Mouse (Mus musculus): Measurements from ENCODE around the gene Olfr281. TPM values are rescaled to one million over a fixed set of nuclear protein-coding genes. Genes with fewer than 3 reads are reported as not detected.

The Olfr281 gene
- total and polyA plus RNA-seq, 3 experiments = not detected

DNA sequence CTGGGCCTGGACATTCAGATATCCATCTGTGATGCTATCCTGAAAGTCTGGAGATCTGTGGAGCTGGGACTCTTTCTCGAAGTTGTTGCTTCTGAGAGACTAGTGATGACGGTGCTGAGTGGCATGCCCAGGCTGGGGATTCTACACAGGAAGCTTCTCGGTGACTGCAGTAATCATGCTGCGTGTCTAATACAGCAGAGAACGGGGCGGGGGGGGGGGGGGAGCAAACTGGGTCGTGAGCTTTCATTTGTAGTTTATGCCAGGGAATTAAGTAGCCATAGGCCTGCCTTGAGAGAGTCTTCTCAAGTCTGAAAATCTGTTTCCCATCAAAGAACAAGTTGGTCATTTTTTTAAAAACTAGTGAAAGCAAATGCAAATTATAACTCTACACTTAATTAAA, 34.3 kb upstream of the Olfr281 start:
- no peak for TF ChIP-seq MAFK (IDR thresholded peaks at IDR 0.05; ENCODE audit: insufficient replicate concordance, low read length)
- no peak for TF ChIP-seq MXI1 (IDR thresholded peaks at IDR 0.05; ENCODE audit: low read depth, low read length)
- no peak for TF ChIP-seq BHLHE40 (IDR thresholded peaks at IDR 0.05; ENCODE audit: low read depth, low read length)
- no peak for TF ChIP-seq JUN (IDR thresholded peaks at IDR 0.05; ENCODE audit: insufficient read depth, low read depth, low read length)
- no peak for TF ChIP-seq UBTF (IDR thresholded peaks at IDR 0.05; ENCODE audit: low read depth, low read length)
- no peak for TF ChIP-seq ZMIZ1 (IDR thresholded peaks at IDR 0.05; ENCODE audit: low read depth, low read length)
- no peak for TF ChIP-seq POLR2AphosphoS2 (IDR thresholded peaks at IDR 0.05; ENCODE audit: low read depth, low read length)
- no peak for TF ChIP-seq TBP (conservative IDR thresholded peaks at IDR 0.05; ENCODE audit: low read depth, low read length)
- TF ChIP-seq RAD21 (IDR thresholded peaks at IDR 0.05; ENCODE audit: low read depth, low read length) = no peak
- no peak for TF ChIP-seq MEF2A (IDR thresholded peaks at IDR 0.05; ENCODE audit: borderline replicate concordance, low read depth, low read length)
- TF ChIP-seq USF1 (IDR thresholded peaks at IDR 0.05; ENCODE audit: low read depth, low read length) = no peak
- no peak for TF ChIP-seq ETS1 (conservative IDR thresholded peaks at IDR 0.05; ENCODE audit: low read depth, low read length)
- TF ChIP-seq SMC3 (IDR thresholded peaks at IDR 0.05; ENCODE audit: low read depth, low read length) = no peak
- TF ChIP-seq POLR2A (IDR thresholded peaks at IDR 0.05; ENCODE audit: low read depth, low read length) = no peak
- DNase-seq (ENCODE audit: extremely low read depth) = no peak
- H3K4me3 ChIP-seq (replicated peaks in 1 of 3; ENCODE audit: low read depth in 2 of 3, low read length in 2 of 3, poor library complexity in 1 of 3) = no peak overlapping the region
- H3K27ac ChIP-seq (ENCODE audit: insufficient read depth, low read depth) = no peak overlapping the region
- no peaks in the 10 kb centered on the region for H3K36me3 ChIP-seq (replicated peaks in 1 of 2; ENCODE audit: control insufficient read depth in 1 of 2, insufficient read depth in 1 of 2, low read length in 1 of 2)
- no peaks in the 10 kb centered on the region for H3K9me3 ChIP-seq (replicated peaks; ENCODE audit: low read length)
- no peak overlapping the region for H3K9ac ChIP-seq (ENCODE audit: insufficient read depth, low read depth)
- dilution Hi-C loops (cut with MboI; ENCODE audit: extremely low pct_ligation_motif_present, extremely low pct_unique_long_range_greater_than_20kb, low sequenced_read_pairs) (no loop called here), in situ Hi-C loops (cut with MboI; ENCODE audit: low pct_ligation_motif_present, low pct_unique_long_range_greater_than_20kb, low sequenced_read_pairs) (no loop called here)
- peaks cover 9 to 31% of the 10 kb centered on the region in 2 experiments for H3K4me1 ChIP-seq (ENCODE audit: control insufficient read depth in 1 of 2, insufficient read depth in 2 of 2)
- H3K4me2 ChIP-seq (ENCODE audit: insufficient read depth, low read depth, poor library complexity, severe bottlenecking) = no peak overlapping the region
- peaks cover 3% of the 10 kb centered on the region for H3K27me3 ChIP-seq (replicated peaks)
- no peaks in the 10 kb centered on the region for H3K79me2 ChIP-seq (replicated peaks; ENCODE audit: control insufficient read depth, extremely low read depth, insufficient read depth, poor library complexity, severe bottlenecking)

DNA sequence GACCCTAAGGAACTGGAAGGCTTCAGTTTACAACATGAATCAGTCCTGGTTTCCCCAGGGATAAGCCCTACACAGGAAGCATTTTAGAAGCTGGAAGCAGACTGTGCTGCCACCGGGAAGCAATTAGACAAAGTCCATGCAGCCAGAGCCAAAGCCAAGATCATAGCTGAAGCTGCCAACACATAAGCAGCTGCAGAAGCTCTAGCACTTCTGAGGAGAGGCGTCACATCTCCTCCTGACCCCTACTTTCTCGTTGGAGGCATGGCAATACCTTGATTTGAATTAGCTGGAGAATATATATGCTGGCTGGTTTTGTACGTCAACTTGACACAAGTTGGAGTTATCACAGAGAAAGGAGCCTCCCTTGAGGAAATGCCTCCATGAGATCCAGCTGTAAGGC, 31.5 kb upstream of the Olfr281 start:
- no peaks in the 10 kb centered on the region for H3K79me2 ChIP-seq (replicated peaks; ENCODE audit: control insufficient read depth, extremely low read depth, insufficient read depth, poor library complexity, severe bottlenecking)
- H3K4me3 ChIP-seq (replicated peaks in 1 of 3; ENCODE audit: low read depth in 2 of 3, low read length in 2 of 3, poor library complexity in 1 of 3) = no peak overlapping the region
- H3K27ac ChIP-seq (ENCODE audit: insufficient read depth, low read depth) = no peak overlapping the region
- no peak for DNase-seq (ENCODE audit: extremely low read depth)
- in situ Hi-C loops (cut with MboI; ENCODE audit: low pct_ligation_motif_present, low pct_unique_long_range_greater_than_20kb, low sequenced_read_pairs) = no loop called here
- no peaks in the 10 kb centered on the region for H3K36me3 ChIP-seq (replicated peaks in 1 of 2; ENCODE audit: control insufficient read depth in 1 of 2, insufficient read depth in 1 of 2, low read length in 1 of 2)
- dilution Hi-C loops (cut with MboI; ENCODE audit: extremely low pct_ligation_motif_present, extremely low pct_unique_long_range_greater_than_20kb, low sequenced_read_pairs) = no loop called here
- peaks cover 6% of the 10 kb centered on the region for H3K27me3 ChIP-seq (replicated peaks)
- no peaks in the 10 kb centered on the region for H3K9me3 ChIP-seq (replicated peaks; ENCODE audit: low read length)
- peaks cover 7 to 25% of the 10 kb centered on the region in 2 experiments for H3K4me1 ChIP-seq (ENCODE audit: control insufficient read depth in 1 of 2, insufficient read depth in 2 of 2)
- no peak overlapping the region for H3K4me2 ChIP-seq (ENCODE audit: insufficient read depth, low read depth, poor library complexity, severe bottlenecking)
- no peak for TF ChIP-seq JUN (IDR thresholded peaks at IDR 0.05; ENCODE audit: insufficient read depth, low read depth, low read length)
- TF ChIP-seq ZC3H11A (IDR thresholded peaks at IDR 0.05; ENCODE audit: low read depth, low read length) = no peak
- no peak for TF ChIP-seq SIN3A (IDR thresholded peaks at IDR 0.05; ENCODE audit: low read length)
- TF ChIP-seq CHD2 (IDR thresholded peaks at IDR 0.05; ENCODE audit: low read length) = no peak
- no peak for TF ChIP-seq MAZ (IDR thresholded peaks at IDR 0.05; ENCODE audit: low read depth, low read length)
- H3K9ac ChIP-seq (ENCODE audit: insufficient read depth, low read depth) = no peak overlapping the region
